Comparison of ENCODE assay signal across 8 mouse cellular contexts in the genomic region with DNA sequence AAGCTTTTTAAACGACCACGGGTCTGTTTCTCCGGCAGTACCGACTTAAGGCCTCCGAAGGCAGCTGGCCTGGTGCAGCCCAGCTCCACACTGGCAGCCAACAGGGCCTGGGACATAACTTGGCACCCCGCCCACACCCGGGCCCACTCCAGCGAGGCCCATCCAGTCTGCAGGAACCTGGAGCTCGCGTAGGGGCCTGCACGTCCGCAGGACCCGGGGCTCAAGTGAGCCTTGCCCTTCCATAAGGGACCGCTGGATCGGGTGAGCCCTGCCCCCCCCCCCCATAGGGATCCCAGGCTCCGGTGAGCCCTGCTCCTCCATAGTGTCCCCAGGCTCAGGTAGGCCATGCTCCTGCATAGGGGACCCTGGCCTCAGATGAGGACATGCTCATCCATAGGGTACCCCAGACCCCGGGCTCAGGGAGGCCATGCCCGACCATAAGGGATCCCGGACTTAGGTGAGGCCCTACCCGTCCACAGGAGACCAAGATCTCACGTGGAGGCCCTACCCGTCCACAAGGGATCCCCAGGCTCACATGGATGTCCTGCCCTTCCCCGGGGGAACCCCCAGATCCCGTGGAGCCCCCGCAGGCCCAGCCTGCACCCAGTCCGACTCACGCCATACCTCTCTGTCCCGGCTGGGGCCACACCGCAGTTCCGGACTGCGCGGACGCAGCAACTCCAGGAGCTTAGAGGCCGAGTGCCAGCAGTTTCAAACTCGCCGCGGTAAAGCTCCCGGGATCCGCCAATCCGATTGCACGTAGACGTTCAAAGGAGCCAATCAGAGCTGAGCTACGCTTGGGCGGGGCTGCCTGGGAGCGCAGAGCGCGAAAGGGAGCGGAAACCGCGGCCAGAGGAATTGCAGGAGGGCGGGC. TPM values are rescaled to one million over a fixed set of nuclear protein-coding genes. Genes with fewer than 3 reads are reported as not detected.
DNase-seq lines count a peak whose midpoint lies in the region; ATAC-seq and TF ChIP-seq lines count a peak whose summit lies in the region.

A gene (minus strand): TSS at position 727 of the 874 bp plus-strand sequence.

- peaks cover 35% of the 10 kb centered on the region for H3K36me3 ChIP-seq in ES-E14 (ENCODE audit: control insufficient read depth, insufficient read depth, low read length, poor library complexity, severe bottlenecking)
- H3K36me3 ChIP-seq in forebrain, embryonic 16.5 days (ENCODE audit: control insufficient read depth, insufficient read depth), result no peaks in the 10 kb centered on the region
- H3K36me3 ChIP-seq in lung, embryonic 14.5 days (ENCODE audit: insufficient read depth), result peaks cover 36% of the 10 kb centered on the region
- H3K36me3 ChIP-seq in thymus, adult 2 months (ENCODE audit: control insufficient read depth, insufficient read depth, low read length), result peaks cover 26% of the 10 kb centered on the region

- intact Hi-C loops in heart, postnatal 36 days (cut with DNase I), result no loop called here

- peaks cover 0 to 11% of the 10 kb centered on the region in 2 experiments; a peak in 2 of 4 replicates for H3K4me1 ChIP-seq in ES-E14 (ENCODE audit: control insufficient read depth in 2 of 2, insufficient read depth in 2 of 2, low read length in 2 of 2, poor library complexity in 1 of 2)
- H3K4me1 ChIP-seq in forebrain, embryonic 16.5 days (replicated peaks; ENCODE audit: control insufficient read depth, insufficient read depth, low read length), result peaks cover 21% of the 10 kb centered on the region
- H3K4me1 ChIP-seq in lung, embryonic 14.5 days (ENCODE audit: insufficient read depth), result peaks cover 12% of the 10 kb centered on the region; the same call in 1 of the 2 replicates
- H3K4me1 ChIP-seq in olfactory bulb, adult 2 months (ENCODE audit: control insufficient read depth, insufficient read depth, low read length), result peaks cover 9% of the 10 kb centered on the region; the same call in 1 of the 2 replicates
- peaks cover 21% of the 10 kb centered on the region for H3K4me1 ChIP-seq in thymus, adult 2 months (replicated peaks; ENCODE audit: control insufficient read depth, insufficient read depth, low read length)

- peak; percentile 95 for DNase-seq in ES-E14 (ENCODE audit: low read depth, low spot score)
- peak; percentile 92 for DNase-seq in cerebellum, adult 11-12 months
- DNase-seq in heart, postnatal 36 days, result peak; percentile 96 to 98
- DNase-seq in layer of hippocampus, adult 2 months (ENCODE audit: low spot score in 2 of 2), result peak; percentile 89 to 92
- peak; percentile 100 for DNase-seq in lung, embryonic 14.5 days
- peak; percentile 94 for DNase-seq in thymus, adult 2 months

- peak within 1 kb of the TSS; percentile 65 to 98 for H3K4me3 ChIP-seq in ES-E14 (ENCODE audit: insufficient read depth in 1 of 2, low read depth in 1 of 2, low read length in 2 of 2, poor library complexity in 1 of 2, severe bottlenecking in 1 of 2)
- H3K4me3 ChIP-seq in forebrain, embryonic 16.5 days (replicated peaks; ENCODE audit: low read length), result peak within 1 kb of the TSS; percentile 58
- H3K4me3 ChIP-seq in layer of hippocampus, adult 2 months, result peak within 1 kb of the TSS; percentile 61
- peak within 1 kb of the TSS; percentile 95 for H3K4me3 ChIP-seq in lung, embryonic 14.5 days (ENCODE audit: low read depth, low read length)
- peak within 1 kb of the TSS; percentile 46 for H3K4me3 ChIP-seq in olfactory bulb, adult 2 months (ENCODE audit: insufficient read depth, low read depth, low read length)
- peak within 1 kb of the TSS; percentile 97 for H3K4me3 ChIP-seq in thymus, adult 2 months (ENCODE audit: control insufficient read depth, insufficient read depth, low read length)

- H3K9ac ChIP-seq in ES-E14 (ENCODE audit: insufficient read depth, low read depth, low read length, poor library complexity, severe bottlenecking), result peak within 1 kb of the TSS; percentile 99
- peak within 1 kb of the TSS; percentile 61 for H3K9ac ChIP-seq in forebrain, embryonic 16.5 days (replicated peaks; ENCODE audit: low read depth, low read length)
- peak within 1 kb of the TSS; percentile 99 for H3K9ac ChIP-seq in lung, embryonic 14.5 days

- in situ Hi-C loops in ES-E14 (cut with MboI; ENCODE audit: low sequenced_read_pairs in 2 of 2, unreplicated experiment in 2 of 2), result no loop called here

- H3K27ac ChIP-seq in ES-E14 (ENCODE audit: insufficient read depth, low read depth, low read length, poor library complexity, severe bottlenecking), result peak within 1 kb of the TSS; percentile 81
- peak within 1 kb of the TSS; percentile 46; the same call in 1 of the 2 replicates for H3K27ac ChIP-seq in forebrain, embryonic 16.5 days (ENCODE audit: low read length)
- H3K27ac ChIP-seq in layer of hippocampus, adult 2 months, result no peak within 1 kb of the TSS
- H3K27ac ChIP-seq in lung, embryonic 14.5 days (ENCODE audit: low read depth), result peak within 1 kb of the TSS; percentile 95
- H3K27ac ChIP-seq in olfactory bulb, adult 2 months (ENCODE audit: insufficient read depth, low read depth, low read length), result no peak within 1 kb of the TSS
- H3K27ac ChIP-seq in thymus, adult 2 months (ENCODE audit: control insufficient read depth, insufficient read depth, low read length), result peak within 1 kb of the TSS; percentile 36; the same call in 1 of the 2 replicates

- WGBS in forebrain, embryonic 16.5 days, result under 1% methylated on average over 51 of the region's 51 CpGs
- WGBS in lung, embryonic 14.5 days, result under 1% methylated on average over 51 of the region's 51 CpGs
- WGBS in olfactory bulb, adult 2 months, result 2% methylated on average over 51 of the region's 51 CpGs
- under 1% methylated on average over 51 of the region's 51 CpGs for WGBS in thymus, adult 2 months

- TF ChIP-seq POLR2A in olfactory bulb, adult 2 months (IDR thresholded peaks at IDR 0.05; ENCODE audit: insufficient read depth, low read depth, low read length), result no peak
- peak; percentile 71; the same call in 1 of the 2 replicates for TF ChIP-seq POLR2A in thymus, adult 2 months (IDR thresholded peaks at IDR 0.05; ENCODE audit: control insufficient read depth, extremely low read depth, insufficient read depth, low read length, poor library complexity)

- TF ChIP-seq CTCF in layer of hippocampus, adult 2 months (conservative IDR thresholded peaks at IDR 0.05), result peak; percentile 41; the same call in 1 of the 2 replicates
- TF ChIP-seq CTCF in lung, embryonic 14.5 days (IDR thresholded peaks at IDR 0.05; ENCODE audit: low read depth), result peak; percentile 9; the same call in 1 of the 2 replicates
- TF ChIP-seq CTCF in olfactory bulb, adult 2 months (IDR thresholded peaks at IDR 0.05; ENCODE audit: insufficient read depth, low read depth, low read length), result no peak
- TF ChIP-seq CTCF in thymus, adult 2 months (IDR thresholded peaks at IDR 0.05; ENCODE audit: borderline replicate concordance, control insufficient read depth, extremely low read depth, insufficient read depth, low read length, poor library complexity), result no peak

- no peaks in the 10 kb centered on the region for H3K27me3 ChIP-seq in forebrain, embryonic 16.5 days (replicated peaks; ENCODE audit: control insufficient read depth, insufficient read depth, low read length)
- H3K27me3 ChIP-seq in lung, embryonic 14.5 days (ENCODE audit: insufficient read depth, low read length), result no peaks in the 10 kb centered on the region
- no peaks in the 10 kb centered on the region for H3K27me3 ChIP-seq in thymus, adult 2 months (ENCODE audit: control insufficient read depth, insufficient read depth, low read length)

- peak within 1 kb of the TSS; percentile 91 for H3K4me2 ChIP-seq in forebrain, embryonic 16.5 days (ENCODE audit: low read length)
- H3K4me2 ChIP-seq in lung, embryonic 14.5 days, result peak within 1 kb of the TSS; percentile 88

- ATAC-seq in forebrain, embryonic 16.5 days, result peak; percentile 98
- peak; percentile 97 for ATAC-seq in lung, embryonic 14.5 days (ENCODE audit: insufficient read depth)

- H3K9me3 ChIP-seq in ES-E14 (ENCODE audit: control insufficient read depth, insufficient read depth, low read depth, low read length), result no peaks in the 10 kb centered on the region
- H3K9me3 ChIP-seq in forebrain, embryonic 16.5 days (ENCODE audit: control insufficient read depth, low read length), result no peaks in the 10 kb centered on the region
- no peaks in the 10 kb centered on the region for H3K9me3 ChIP-seq in lung, embryonic 14.5 days (ENCODE audit: low read depth, low read length)

TF ChIP-seq in ES-E14, 5 proteins besides CTCF, POLR2A, EP300 and RAD21:
- no peak for TF ChIP-seq HCFC1 (IDR thresholded peaks at IDR 0.05; ENCODE audit: borderline replicate concordance, insufficient read depth, low read length)
- no peak for TF ChIP-seq ZNF384 (IDR thresholded peaks at IDR 0.05; ENCODE audit: low read depth, low read length)
- TF ChIP-seq ZC3H11A (IDR thresholded peaks at IDR 0.05; ENCODE audit: borderline replicate concordance, low read depth, low read length), result no peak
- no peak for TF ChIP-seq MAFK (IDR thresholded peaks at IDR 0.05; ENCODE audit: insufficient read depth, low read depth, low read length)
- TF ChIP-seq CHD2 (IDR thresholded peaks at IDR 0.05; ENCODE audit: low read depth, low read length), result no peak

RNA-seq across cellular contexts. Expression of the gene that starts here (rescaled TPM):
- total RNA-seq in ES-E14 (2012; rRNA removed), result 191 and 351 TPM in 2 replicates
- polyA plus RNA-seq in forebrain, embryonic 16.5 days (2015; fragmentation: Nextera tagmentation; extraction: Ambion mirVana), result 154 and 191 TPM in 2 replicates
- 1 to 10 TPM; 2.4 to 2.7 TPM for total RNA-seq in heart, postnatal 36 days (2021)
- total RNA-seq in layer of hippocampus, adult 2 months (2021), result under 1 TPM; 0.61 to 1.00 TPM
- 684 and 700 TPM in 2 replicates for polyA plus RNA-seq in lung, embryonic 14.5 days (2014; fragmentation: Nextera tagmentation; extraction: Ambion mirVana)
- polyA plus RNA-seq in olfactory bulb, adult 2 months (2012; ENCODE audit: insufficient read depth, insufficient read length, low replicate concordance, missing spikeins), result not detected in 2 replicates
- 131 and 158 TPM in 2 replicates for polyA plus RNA-seq in thymus, adult 2 months (2012; rRNA removed)

Comparison
In these comparisons a context has a peak if more than half of its experiments do, and no peak if none do; other contexts are left out.
1. RNA of the gene that starts here (total RNA-seq): 191 to 351 TPM in ES-E14; 2.4 to 2.7 TPM in heart, postnatal 36 days and 0.61 to 1.00 TPM in layer of hippocampus, adult 2 months; every median in the first group is over 10 times any median in the second.
2. Peak in DNase-seq and H3K4me3 ChIP-seq in layer of hippocampus, adult 2 months; RNA of the gene not detected or under 1 TPM.
3. H3K27ac ChIP-seq: peak in ES-E14 (single experiment), forebrain, embryonic 16.5 days (single experiment), lung, embryonic 14.5 days (single experiment) and thymus, adult 2 months (single experiment); none in layer of hippocampus, adult 2 months (single experiment) and olfactory bulb, adult 2 months (single experiment).
4. H3K4me3 ChIP-seq: peak in every context shown above with its lines; median percentile 97 in thymus, adult 2 months; 95 in lung, embryonic 14.5 days; 82 in ES-E14; 61 in layer of hippocampus, adult 2 months; 58 in forebrain, embryonic 16.5 days; 46 in olfactory bulb, adult 2 months.
5. CTCF ChIP-seq: peak in layer of hippocampus, adult 2 months (single experiment) and lung, embryonic 14.5 days (single experiment); none in olfactory bulb, adult 2 months (single experiment) and thymus, adult 2 months (single experiment).
6. Peak in every context shown above with its lines, with median percentiles within 50 percentile points of each other: DNase-seq and H3K9ac ChIP-seq.